Mouse (Mus musculus): Measurements from ENCODE around the gene Fam117a. TPM values are rescaled to one million over a fixed set of nuclear protein-coding genes. Genes with fewer than 3 reads are reported as not detected.

Gene Fam117a
- polyA plus RNA-seq, 1 experiment, result 15.6 TPM

DNA sequence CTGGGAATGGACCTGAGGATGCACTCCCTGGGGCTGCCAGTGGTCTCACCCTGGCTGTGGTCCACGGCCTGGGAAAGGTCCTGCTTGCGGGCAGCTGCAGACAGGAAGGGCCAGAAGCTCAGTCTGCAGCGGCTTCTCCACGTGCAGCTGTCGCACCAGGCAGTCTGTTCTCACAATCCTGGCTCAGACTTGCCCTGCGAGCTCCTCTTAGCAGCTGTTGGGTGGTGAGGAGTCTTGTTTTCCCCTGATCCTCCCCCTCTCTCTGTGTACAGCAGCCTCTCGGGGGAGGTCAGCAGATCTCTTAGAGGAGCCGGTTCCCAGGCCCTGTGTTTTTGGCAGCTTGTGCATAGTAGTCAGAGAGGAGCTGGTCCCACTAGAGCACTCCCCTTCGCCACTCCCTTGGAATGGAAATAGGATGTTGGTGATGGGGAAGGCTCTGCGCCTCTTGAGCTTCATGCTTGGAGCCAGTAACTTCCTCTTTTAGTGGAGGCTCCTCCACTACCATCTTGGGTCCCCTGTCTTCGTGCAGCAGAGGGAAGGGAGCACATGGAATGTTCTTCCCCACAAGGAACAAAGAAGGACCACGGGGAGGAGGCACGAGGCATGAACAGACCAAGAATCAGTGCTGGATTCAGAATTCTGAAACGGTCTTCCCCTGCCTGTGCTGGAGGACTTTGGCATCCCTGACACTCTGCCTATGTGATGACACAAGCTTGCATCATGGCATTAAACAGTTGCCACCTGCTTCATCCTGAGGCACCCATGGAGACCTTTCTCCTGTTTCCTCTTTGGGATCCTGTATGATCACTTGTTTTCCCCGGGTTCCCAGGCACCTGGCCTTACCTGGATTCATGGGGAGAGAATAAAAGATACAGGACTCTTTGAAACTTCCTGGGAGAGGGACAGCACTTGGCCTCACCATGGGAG lies 33.4 kb downstream of the Fam117a start:
- Histone ChIP-seq H3K27me3 (ENCODE audit: control insufficient read depth, insufficient read depth, low read length) (no peaks in the 10 kb centered on the region), H3K4me1 (ENCODE audit: control insufficient read depth, insufficient read depth, insufficient read length, low read length) (peaks cover 19% of the 10 kb centered on the region), H3K4me3 (ENCODE audit: low read depth, low read length) (no peak overlapping the region), H3K36me3 (ENCODE audit: control insufficient read depth, insufficient read depth, low read length) (peaks cover 3% of the 10 kb centered on the region; the same call in 1 of the 2 replicates), H3K27ac (ENCODE audit: insufficient read depth, low read depth, low read length) (peak overlapping the region; percentile 59)
- 62% methylated on average over 15 of the region's 15 CpGs for WGBS
- TF ChIP-seq POLR2A (IDR thresholded peaks at IDR 0.05; ENCODE audit: low read depth, low read length), result no peak
- TF ChIP-seq CTCF (IDR thresholded peaks at IDR 0.05; ENCODE audit: extremely low read depth, insufficient read length, insufficient replicate concordance, low read depth, low read length), result no peak

- 95% methylated on average over 7 of the region's 7 CpGs for WGBS
- peaks cover 17% of the 10 kb centered on the region for H3K4me1 ChIP-seq (ENCODE audit: control insufficient read depth, insufficient read depth, insufficient read length, low read length)
- H3K27me3 ChIP-seq (ENCODE audit: control insufficient read depth, insufficient read depth, low read length), result no peaks in the 10 kb centered on the region
- no peak for TF ChIP-seq CTCF (IDR thresholded peaks at IDR 0.05; ENCODE audit: extremely low read depth, insufficient read length, insufficient replicate concordance, low read depth, low read length)
- TF ChIP-seq POLR2A (IDR thresholded peaks at IDR 0.05; ENCODE audit: low read depth, low read length), result no peak
- no peak overlapping the region for H3K4me3 ChIP-seq (ENCODE audit: low read depth, low read length)
- no peak overlapping the region for H3K27ac ChIP-seq (ENCODE audit: insufficient read depth, low read depth, low read length)
- peaks cover 3% of the 10 kb centered on the region; the same call in 1 of the 2 replicates for H3K36me3 ChIP-seq (ENCODE audit: control insufficient read depth, insufficient read depth, low read length)
These were observed 34.4 kb downstream of the Fam117a start for GRCm38 (mm10) chr11:95371182-95371581.

GRCm38 (mm10) chr11:95378926-95379325 lies 42.1 kb downstream of the Fam117a start:
- no peaks in the 10 kb centered on the region for H3K27me3 ChIP-seq (ENCODE audit: control insufficient read depth, insufficient read depth, low read length)
- H3K27ac ChIP-seq (ENCODE audit: insufficient read depth, low read depth, low read length), result no peak overlapping the region
- 56% methylated on average over 9 of the region's 9 CpGs for WGBS
- TF ChIP-seq CTCF (IDR thresholded peaks at IDR 0.05; ENCODE audit: extremely low read depth, insufficient read length, insufficient replicate concordance, low read depth, low read length) (no peak), POLR2A (IDR thresholded peaks at IDR 0.05; ENCODE audit: low read depth, low read length) (no peak)
- H3K4me1 ChIP-seq (ENCODE audit: control insufficient read depth, insufficient read depth, insufficient read length, low read length), result peaks cover 4% of the 10 kb centered on the region; the same call in 1 of the 2 replicates
- H3K36me3 ChIP-seq (ENCODE audit: control insufficient read depth, insufficient read depth, low read length), result peaks cover 4% of the 10 kb centered on the region; the same call in 1 of the 2 replicates
- no peak overlapping the region for H3K4me3 ChIP-seq (ENCODE audit: low read depth, low read length)

DNA sequence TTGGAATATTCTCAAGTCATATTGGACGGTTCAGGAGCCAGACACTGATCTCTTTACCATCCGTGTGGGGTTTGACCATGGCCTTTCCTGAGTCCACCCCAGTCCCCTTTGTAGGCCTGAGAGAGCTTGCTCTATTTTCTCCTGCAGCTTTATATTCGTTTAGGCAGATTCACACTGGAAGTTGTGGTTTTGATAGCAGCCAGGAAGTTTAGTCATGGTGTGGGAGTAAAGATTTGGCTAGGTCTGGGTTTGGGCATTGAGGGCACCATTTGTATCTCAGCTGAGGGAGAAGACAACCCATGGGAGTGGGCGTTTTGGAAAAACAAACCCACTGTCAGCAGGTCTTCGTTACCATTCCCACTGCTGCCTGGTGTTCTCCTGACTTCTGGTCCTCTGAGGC lies 42.7 kb downstream of the Fam117a start:
- WGBS, result 77% methylated on average over 5 of the region's 5 CpGs
- TF ChIP-seq POLR2A (IDR thresholded peaks at IDR 0.05; ENCODE audit: low read depth, low read length), result no peak
- TF ChIP-seq CTCF (IDR thresholded peaks at IDR 0.05; ENCODE audit: extremely low read depth, insufficient read length, insufficient replicate concordance, low read depth, low read length), result no peak
- Histone ChIP-seq H3K27ac (ENCODE audit: insufficient read depth, low read depth, low read length) (no peak overlapping the region), H3K36me3 (ENCODE audit: control insufficient read depth, insufficient read depth, low read length) (peaks cover 4% of the 10 kb centered on the region; the same call in 1 of the 2 replicates), H3K4me1 (ENCODE audit: control insufficient read depth, insufficient read depth, insufficient read length, low read length) (peaks cover 4% of the 10 kb centered on the region; the same call in 1 of the 2 replicates), H3K27me3 (ENCODE audit: control insufficient read depth, insufficient read depth, low read length) (no peaks in the 10 kb centered on the region), H3K4me3 (ENCODE audit: low read depth, low read length) (no peak overlapping the region)

DNA sequence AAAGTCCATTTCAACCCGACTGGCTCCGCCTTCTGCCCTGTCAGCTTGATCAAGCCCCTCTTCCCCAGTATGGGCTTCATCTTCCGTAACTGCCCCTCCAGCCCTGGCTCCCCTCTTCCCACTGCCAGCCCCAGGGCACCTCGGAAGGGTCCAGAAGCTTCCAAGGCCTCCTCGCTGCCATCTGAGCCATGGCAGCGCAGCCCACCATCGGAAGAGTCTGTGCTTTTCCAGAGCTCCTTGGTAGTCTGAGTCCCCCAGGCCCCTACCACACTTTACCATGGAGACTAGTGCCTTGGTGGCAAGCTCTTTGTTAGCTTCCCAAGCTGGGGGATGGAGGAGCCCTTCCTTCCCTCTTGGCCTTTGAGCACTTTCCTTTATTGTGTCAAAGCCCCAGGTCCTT lies 43.9 kb downstream of the Fam117a start:
- H3K4me3 ChIP-seq (ENCODE audit: low read depth, low read length), result no peak overlapping the region

DNA sequence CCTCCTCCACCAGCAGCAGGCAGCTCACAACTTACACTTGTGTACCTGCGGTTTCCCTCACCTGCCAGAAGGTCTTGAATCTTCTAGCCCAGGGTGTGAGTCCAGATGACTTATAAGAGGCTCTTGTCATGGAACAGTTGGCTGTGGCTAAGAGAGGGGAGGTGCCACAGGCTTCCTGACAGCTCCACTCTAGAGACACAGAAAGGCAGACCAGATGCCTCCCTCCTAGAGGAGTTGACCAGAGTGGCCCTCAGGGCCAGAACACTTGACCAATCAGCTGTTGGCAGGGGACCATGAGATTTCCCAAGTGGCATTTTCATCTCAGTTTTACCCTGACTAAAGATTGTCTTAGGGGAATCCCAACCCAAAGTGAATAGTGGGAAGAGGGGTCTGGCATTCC lies 44.3 kb downstream of the Fam117a start:
- H3K4me3 ChIP-seq (ENCODE audit: low read depth, low read length), result no peak overlapping the region
- TF ChIP-seq POLR2A (IDR thresholded peaks at IDR 0.05; ENCODE audit: low read depth, low read length) (no peak), CTCF (IDR thresholded peaks at IDR 0.05; ENCODE audit: extremely low read depth, insufficient read length, insufficient replicate concordance, low read depth, low read length) (no peak)
- H3K36me3 ChIP-seq (ENCODE audit: control insufficient read depth, insufficient read depth, low read length), result peaks cover 4% of the 10 kb centered on the region; the same call in 1 of the 2 replicates
- no peak overlapping the region for H3K27ac ChIP-seq (ENCODE audit: insufficient read depth, low read depth, low read length)
- no peaks in the 10 kb centered on the region for H3K27me3 ChIP-seq (ENCODE audit: control insufficient read depth, insufficient read depth, low read length)
- WGBS, result 93% methylated on average over 1 of the region's 1 CpGs
- peaks cover 4% of the 10 kb centered on the region; the same call in 1 of the 2 replicates for H3K4me1 ChIP-seq (ENCODE audit: control insufficient read depth, insufficient read depth, insufficient read length, low read length)

More for the DNA sequence above, 43.9 kb downstream of the Fam117a start:
- TF ChIP-seq CTCF (IDR thresholded peaks at IDR 0.05; ENCODE audit: extremely low read depth, insufficient read length, insufficient replicate concordance, low read depth, low read length), result no peak
- TF ChIP-seq POLR2A (IDR thresholded peaks at IDR 0.05; ENCODE audit: low read depth, low read length), result no peak
- Histone ChIP-seq H3K4me1 (ENCODE audit: control insufficient read depth, insufficient read depth, insufficient read length, low read length) (peaks cover 4% of the 10 kb centered on the region; the same call in 1 of the 2 replicates), H3K27me3 (ENCODE audit: control insufficient read depth, insufficient read depth, low read length) (no peaks in the 10 kb centered on the region), H3K27ac (ENCODE audit: insufficient read depth, low read depth, low read length) (no peak overlapping the region), H3K36me3 (ENCODE audit: control insufficient read depth, insufficient read depth, low read length) (peaks cover 4% of the 10 kb centered on the region; the same call in 1 of the 2 replicates)
- WGBS, result 84% methylated on average over 7 of the region's 7 CpGs

GRCm38 (mm10) chr11:95383331-95383986 lies 46.6 kb downstream of the Fam117a start:
- Histone ChIP-seq H3K36me3 (ENCODE audit: control insufficient read depth, insufficient read depth, low read length) (peaks cover 17% of the 10 kb centered on the region), H3K27me3 (ENCODE audit: control insufficient read depth, insufficient read depth, low read length) (no peaks in the 10 kb centered on the region), H3K4me1 (ENCODE audit: control insufficient read depth, insufficient read depth, insufficient read length, low read length) (peaks cover 22% of the 10 kb centered on the region), H3K27ac (ENCODE audit: insufficient read depth, low read depth, low read length) (no peak overlapping the region), H3K4me3 (ENCODE audit: low read depth, low read length) (no peak overlapping the region)
- TF ChIP-seq POLR2A (IDR thresholded peaks at IDR 0.05; ENCODE audit: low read depth, low read length), result no peak
- TF ChIP-seq CTCF (IDR thresholded peaks at IDR 0.05; ENCODE audit: extremely low read depth, insufficient read length, insufficient replicate concordance, low read depth, low read length), result no peak
- 77% methylated on average over 5 of the region's 5 CpGs for WGBS

Measured in small intestine, adult 2 months (tissue).